ENCODE assay signal across 11 mouse cellular contexts in the genomic region with DNA sequence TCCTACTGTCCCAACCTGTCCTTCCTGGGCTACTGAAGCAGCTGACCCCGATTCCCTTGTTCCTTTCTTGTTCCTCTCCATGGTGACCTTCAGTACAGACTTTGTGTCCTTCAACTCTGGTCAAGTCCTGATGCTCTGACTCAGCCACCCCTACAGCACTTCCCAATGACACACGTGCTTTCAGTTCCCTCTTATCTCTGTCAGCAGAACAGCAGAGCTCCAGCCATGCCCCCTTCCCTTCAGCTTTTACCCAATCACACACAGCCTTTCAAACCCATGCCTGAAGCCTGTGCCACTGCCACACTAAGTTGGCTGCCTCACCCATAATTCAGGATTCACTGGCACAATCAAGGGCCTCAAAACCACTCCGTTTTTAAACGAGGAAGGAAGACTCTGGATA.
DNase-seq lines count a peak whose midpoint lies in the region; ATAC-seq and TF ChIP-seq lines count a peak whose summit lies in the region.
"Had no signal": no experiment of that assay in that cellular context is flagged by ENCODE, and none has a peak within 500 bp of the region (broad histone marks: within the 10 kb centered on the region; RNA-seq: fewer than 3 reads in every experiment).

No protein-coding gene starts in this region.

- TF ChIP-seq EP300 in heart, postnatal 0 days (IDR thresholded peaks at IDR 0.05; ENCODE audit: low read depth) = no peak

- no peak for DNase-seq in heart, embryonic 10.5 days (ENCODE audit: low spot score)
- peak; percentile 61 for DNase-seq in adrenal gland, adult 8-10 months
- DNase-seq in heart, postnatal 0 days (ENCODE audit: low spot score) = peak; percentile 36
- no peak for DNase-seq in layer of hippocampus, adult 11-12 months (ENCODE audit: low spot score)
- DNase-seq in adipocyte (ENCODE audit: low spot score) = no peak

- no peak overlapping the region for H3K27ac ChIP-seq in heart, embryonic 11.5 days (ENCODE audit: low read depth, low read length)
- no peak overlapping the region for H3K27ac ChIP-seq in heart, embryonic 10.5 days
- no peak overlapping the region for H3K27ac ChIP-seq in heart, postnatal 0 days (ENCODE audit: low read depth)
- H3K27ac ChIP-seq: hindbrain, embryonic 10.5 days; lung, embryonic 15.5 days had no signal

- 53% methylated on average over 4 of the region's 4 CpGs for WGBS in heart, embryonic 11.5 days (ENCODE audit: insufficient replicate concordance)
- WGBS in heart, embryonic 10.5 days = 55% methylated on average over 4 of the region's 4 CpGs
- 37% methylated on average over 4 of the region's 4 CpGs for WGBS in heart, postnatal 0 days

- TF ChIP-seq CTCF in heart, postnatal 0 days (IDR thresholded peaks at IDR 0.05; ENCODE audit: low read depth) = no peak

- peak; percentile 39; the same call in 1 of the 2 replicates for ATAC-seq in heart, embryonic 11.5 days (replicated peaks; ENCODE audit: insufficient number of reproducible peaks, low FRiP score, low TSS enrichment)
- peak; percentile 78 for ATAC-seq in heart, postnatal 0 days (ENCODE audit: insufficient read depth, low read depth)
- peak; percentile 96 for ATAC-seq in megakaryocyte-erythroid progenitor cell, adult 5-6 weeks (replicated peaks; ENCODE audit: low FRiP score, low TSS enrichment, poor library complexity, severe bottlenecking)
- ATAC-seq in CD4-positive, CD25-positive, alpha-beta regulatory T cell, adult 4 months = no peak
- ATAC-seq: midbrain, embryonic 16.5 days had no signal

- H3K4me1 ChIP-seq in heart, embryonic 11.5 days (ENCODE audit: control insufficient read depth, insufficient read depth, low read length) = peaks cover 7% of the 10 kb centered on the region; the same call in 1 of the 2 replicates
- peaks cover 11% of the 10 kb centered on the region for H3K4me1 ChIP-seq in heart, embryonic 10.5 days
- no peaks in the 10 kb centered on the region for H3K4me1 ChIP-seq in heart, postnatal 0 days (ENCODE audit: control insufficient read depth, insufficient read depth)
- H3K4me1 ChIP-seq: hindbrain, embryonic 10.5 days; lung, embryonic 15.5 days had no signal

- H3K9ac ChIP-seq in heart, embryonic 11.5 days (ENCODE audit: low read depth, low read length) = no peak overlapping the region
- H3K9ac ChIP-seq in heart, postnatal 0 days (replicated peaks; ENCODE audit: low read depth, low read length) = no peak overlapping the region
- H3K9ac ChIP-seq: lung, embryonic 15.5 days had no signal

- no peak overlapping the region for H3K4me3 ChIP-seq in heart, embryonic 11.5 days (ENCODE audit: low read depth, low read length)
- no peak overlapping the region for H3K4me3 ChIP-seq in heart, embryonic 10.5 days
- no peak overlapping the region for H3K4me3 ChIP-seq in heart, postnatal 0 days (ENCODE audit: low read depth, low read length)
- H3K4me3 ChIP-seq: hindbrain, embryonic 10.5 days; lung, embryonic 15.5 days had no signal

- peaks cover 9% of the 10 kb centered on the region for H3K36me3 ChIP-seq in heart, embryonic 11.5 days (ENCODE audit: control insufficient read depth, insufficient read depth, low read length)
- peaks cover 72% of the 10 kb centered on the region for H3K36me3 ChIP-seq in heart, embryonic 10.5 days
- H3K36me3 ChIP-seq in heart, postnatal 0 days (replicated peaks; ENCODE audit: control insufficient read depth, insufficient read depth, low read length) = peaks cover 88% of the 10 kb centered on the region

- H3K4me2 ChIP-seq in heart, embryonic 11.5 days = no peak overlapping the region
- H3K4me2 ChIP-seq in heart, postnatal 0 days (ENCODE audit: low read depth, low read length) = no peak overlapping the region
- H3K4me2 ChIP-seq: lung, embryonic 15.5 days had no signal

- no peaks in the 10 kb centered on the region for H3K27me3 ChIP-seq in heart, embryonic 11.5 days (ENCODE audit: control insufficient read depth, insufficient read depth, low read length)
- H3K27me3 ChIP-seq in heart, embryonic 10.5 days (ENCODE audit: insufficient read depth, poor library complexity, severe bottlenecking) = no peaks in the 10 kb centered on the region
- no peaks in the 10 kb centered on the region for H3K27me3 ChIP-seq in heart, postnatal 0 days (ENCODE audit: control insufficient read depth, insufficient read depth, low read length)
- H3K27me3 ChIP-seq: lung, embryonic 15.5 days had no signal

- no peaks in the 10 kb centered on the region for H3K9me3 ChIP-seq in heart, embryonic 11.5 days (replicated peaks; ENCODE audit: control insufficient read depth, low read length)
- no peaks in the 10 kb centered on the region for H3K9me3 ChIP-seq in heart, embryonic 10.5 days
- H3K9me3 ChIP-seq in heart, postnatal 0 days (replicated peaks; ENCODE audit: control insufficient read depth, low read length) = no peaks in the 10 kb centered on the region
- H3K9me3 ChIP-seq: hindbrain, embryonic 10.5 days; lung, embryonic 15.5 days had no signal

Comparison
In these comparisons a context has a peak if more than half of its experiments do, and no peak if none do; other contexts are left out.
1. DNase-seq: peak in adrenal gland, adult 8-10 months (single experiment) and heart, postnatal 0 days (single experiment); none in heart, embryonic 10.5 days (single experiment), layer of hippocampus, adult 11-12 months (single experiment) and adipocyte (single experiment).